ENCODE assay signal across 19 mouse cellular contexts in the genomic region with DNA sequence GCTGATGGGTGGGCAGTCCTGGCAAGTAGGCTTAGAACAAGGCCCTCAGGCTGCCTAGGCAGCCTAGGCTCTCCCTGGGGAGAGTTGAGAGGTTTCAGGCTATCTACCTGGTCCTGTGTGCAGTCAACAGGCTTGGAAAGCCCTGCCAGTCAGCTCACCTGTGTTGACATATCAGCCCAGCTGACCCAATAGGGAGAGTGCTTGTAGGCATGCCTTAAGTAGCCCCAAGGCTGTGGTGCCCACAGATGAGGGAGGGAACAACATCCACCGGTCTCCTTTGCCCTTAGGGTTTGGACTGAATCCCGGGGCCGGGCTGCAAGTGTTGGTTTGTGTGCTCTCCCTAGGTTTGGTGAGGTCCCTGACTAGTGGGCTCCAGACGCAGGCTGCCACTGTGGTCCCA. TPM values are rescaled to one million over a fixed set of nuclear protein-coding genes. Genes with fewer than 3 reads are reported as not detected.
DNase-seq lines count a peak whose midpoint lies in the region; ATAC-seq and TF ChIP-seq lines count a peak whose summit lies in the region.
"Had no signal": no experiment of that assay in that cellular context is flagged by ENCODE, and none has a peak within 500 bp of the region (broad histone marks: within the 10 kb centered on the region; RNA-seq: fewer than 3 reads in every experiment).

No protein-coding gene starts in this region.

- H3K9ac ChIP-seq in forebrain, embryonic 15.5 days (replicated peaks): no peak overlapping the region
- H3K9ac ChIP-seq in neural tube, embryonic 15.5 days (replicated peaks): no peak overlapping the region
- H3K9ac ChIP-seq in intestine, postnatal 0 days (ENCODE audit: low read depth, low read length): no peak overlapping the region
- H3K9ac ChIP-seq: hindbrain, embryonic 12.5 days; liver, embryonic 13.5 days; midbrain, embryonic 13.5 days; neural tube, embryonic 12.5 days had no signal

- DNase-seq in forebrain, embryonic 10.5 days (ENCODE audit: extremely low spot score, low spot score): no peak
- DNase-seq in lung, adult 18-20 months: peak; percentile 77 to 80
- DNase-seq in lung, postnatal 14 days: peak; percentile 24
- DNase-seq: adrenal gland, adult 2 months; cerebellum, adult 9-11 months; gastrocnemius, postnatal 25 days; kidney, adult 9 months; layer of hippocampus, adult 9-11 months; liver, embryonic 13.5 days; right cerebral cortex, adult 18-20 months had no signal

- peaks cover 29% of the 10 kb centered on the region for H3K4me1 ChIP-seq in forebrain, embryonic 10.5 days
- H3K4me1 ChIP-seq in forebrain, embryonic 15.5 days: no peaks in the 10 kb centered on the region; the same call in 1 of the 2 replicates
- H3K4me1 ChIP-seq in megakaryocyte, embryonic 14.5 days: peaks cover 36% of the 10 kb centered on the region
- peaks cover 17% of the 10 kb centered on the region; the same call in 1 of the 2 replicates for H3K4me1 ChIP-seq in neural tube, embryonic 15.5 days
- H3K4me1 ChIP-seq in intestine, postnatal 0 days (replicated peaks; ENCODE audit: control insufficient read depth, insufficient read depth, low read length): no peaks in the 10 kb centered on the region
- H3K4me1 ChIP-seq: liver, embryonic 13.5 days had no signal

- no peak for TF ChIP-seq CTCF in intestine, postnatal 0 days (IDR thresholded peaks at IDR 0.05; ENCODE audit: low read depth)

- H3K9me3 ChIP-seq in forebrain, embryonic 10.5 days: no peaks in the 10 kb centered on the region
- no peaks in the 10 kb centered on the region for H3K9me3 ChIP-seq in forebrain, embryonic 15.5 days
- H3K9me3 ChIP-seq in megakaryocyte, embryonic 14.5 days: peaks cover 14% of the 10 kb centered on the region
- H3K9me3 ChIP-seq in neural tube, embryonic 15.5 days (replicated peaks): no peaks in the 10 kb centered on the region
- no peaks in the 10 kb centered on the region for H3K9me3 ChIP-seq in intestine, postnatal 0 days (ENCODE audit: control insufficient read depth)
- H3K9me3 ChIP-seq: hindbrain, embryonic 12.5 days; liver, embryonic 13.5 days; midbrain, embryonic 13.5 days; neural tube, embryonic 12.5 days had no signal

- no peaks in the 10 kb centered on the region for H3K36me3 ChIP-seq in forebrain, embryonic 10.5 days (replicated peaks)
- H3K36me3 ChIP-seq in forebrain, embryonic 15.5 days: no peaks in the 10 kb centered on the region
- H3K36me3 ChIP-seq in megakaryocyte, embryonic 14.5 days (replicated peaks; ENCODE audit: low read length): no peaks in the 10 kb centered on the region
- no peaks in the 10 kb centered on the region for H3K36me3 ChIP-seq in neural tube, embryonic 15.5 days
- no peaks in the 10 kb centered on the region for H3K36me3 ChIP-seq in intestine, postnatal 0 days (ENCODE audit: control insufficient read depth, insufficient read depth)
- H3K36me3 ChIP-seq: hindbrain, embryonic 12.5 days; liver, embryonic 13.5 days; midbrain, embryonic 13.5 days; neural tube, embryonic 12.5 days had no signal

- ATAC-seq in forebrain, embryonic 15.5 days (replicated peaks): no peak
- no peak for ATAC-seq in megakaryocyte, adult 5-6 weeks (ENCODE audit: poor library complexity, severe bottlenecking)
- ATAC-seq in neural tube, embryonic 15.5 days (ENCODE audit: low FRiP score): no peak
- no peak for ATAC-seq in intestine, postnatal 0 days
- ATAC-seq: inflammation-experienced regulatory T-cells, adult 6 months had no signal

- H3K27me3 ChIP-seq in forebrain, embryonic 10.5 days (ENCODE audit: poor library complexity, severe bottlenecking): no peaks in the 10 kb centered on the region
- H3K27me3 ChIP-seq in forebrain, embryonic 15.5 days: no peaks in the 10 kb centered on the region
- peaks cover 13% of the 10 kb centered on the region for H3K27me3 ChIP-seq in megakaryocyte, embryonic 14.5 days (replicated peaks)
- no peaks in the 10 kb centered on the region for H3K27me3 ChIP-seq in neural tube, embryonic 15.5 days (replicated peaks)
- H3K27me3 ChIP-seq in intestine, postnatal 0 days (replicated peaks; ENCODE audit: control insufficient read depth, insufficient read depth, low read length): no peaks in the 10 kb centered on the region
- H3K27me3 ChIP-seq: liver, embryonic 13.5 days; midbrain, embryonic 13.5 days; neural tube, embryonic 12.5 days had no signal

- whole genome bisulfite sequencing in forebrain, embryonic 10.5 days: 84% methylated on average over 4 of the region's 4 CpGs
- 90% methylated on average over 4 of the region's 4 CpGs for WGBS in forebrain, embryonic 15.5 days
- WGBS in neural tube, embryonic 15.5 days: 90% methylated on average over 4 of the region's 4 CpGs
- 79% methylated on average over 4 of the region's 4 CpGs for WGBS in intestine, postnatal 0 days

- peak overlapping the region; percentile 13; the same call in 1 of the 2 replicates for H3K27ac ChIP-seq in forebrain, embryonic 10.5 days
- H3K27ac ChIP-seq in forebrain, embryonic 15.5 days (replicated peaks): no peak overlapping the region
- H3K27ac ChIP-seq in neural tube, embryonic 15.5 days (replicated peaks): no peak overlapping the region
- no peak overlapping the region for H3K27ac ChIP-seq in intestine, postnatal 0 days (ENCODE audit: low read depth, low read length)
- H3K27ac ChIP-seq: hindbrain, embryonic 12.5 days; liver, embryonic 13.5 days; midbrain, embryonic 13.5 days; neural tube, embryonic 12.5 days had no signal

- H3K4me2 ChIP-seq in forebrain, embryonic 15.5 days (replicated peaks): no peak overlapping the region
- no peak overlapping the region for H3K4me2 ChIP-seq in neural tube, embryonic 15.5 days
- H3K4me2 ChIP-seq in intestine, postnatal 0 days (replicated peaks; ENCODE audit: low read depth): no peak overlapping the region
- H3K4me2 ChIP-seq: hindbrain, embryonic 12.5 days; liver, embryonic 13.5 days; midbrain, embryonic 13.5 days; neural tube, embryonic 12.5 days had no signal

- no peak overlapping the region for H3K4me3 ChIP-seq in forebrain, embryonic 10.5 days
- H3K4me3 ChIP-seq in forebrain, embryonic 15.5 days: no peak overlapping the region
- H3K4me3 ChIP-seq in megakaryocyte, embryonic 14.5 days (replicated peaks): peak overlapping the region; percentile 42
- H3K4me3 ChIP-seq in neural tube, embryonic 15.5 days (replicated peaks): no peak overlapping the region
- H3K4me3 ChIP-seq in intestine, postnatal 0 days (ENCODE audit: low read depth, low read length): no peak overlapping the region
- H3K4me3 ChIP-seq: hindbrain, embryonic 12.5 days; liver, embryonic 13.5 days; midbrain, embryonic 13.5 days; neural tube, embryonic 12.5 days had no signal

RNA-seq across cellular contexts. Expression of a gene that starts 37.8 kb away (rescaled TPM):
- polyA plus RNA-seq in forebrain, embryonic 10.5 days (2016; fragmentation: Nextera tagmentation; extraction: Ambion mirVana): 0.64 and 0.67 TPM in 2 replicates
- 5.4 and 5.6 TPM in 2 replicates for polyA plus RNA-seq in forebrain, embryonic 15.5 days (2015; fragmentation: Nextera tagmentation; extraction: Ambion mirVana)
- 3.9 and 4.7 TPM in 2 replicates for polyA plus RNA-seq in megakaryocyte, embryonic 14.5 days (2012; ENCODE audit: insufficient read depth, low replicate concordance)
- total RNA-seq in megakaryocyte, adult 5-6 weeks (2015): not detected in 2 replicates
- total RNA-seq in megakaryocyte, adult 5-6 weeks (2017): not detected in 2 replicates
- polyA plus RNA-seq in neural tube, embryonic 15.5 days (2015; fragmentation: Nextera tagmentation; extraction: Ambion mirVana): 5.1 and 6.1 TPM in 2 replicates
- 1.8 and 2.0 TPM in 2 replicates for polyA plus RNA-seq in intestine, postnatal 0 days (2015; fragmentation: Nextera tagmentation; extraction: Ambion mirVana)
